28 mouse cellular contexts compared by ENCODE assay signal in genomic region chr3:130094125-130094704, GRCm38 (mm10). TPM values are rescaled to one million over a fixed set of nuclear protein-coding genes. Genes with fewer than 3 reads are reported as not detected.
DNase-seq lines count a peak whose midpoint lies in the region; ATAC-seq and TF ChIP-seq lines count a peak whose summit lies in the region.
"Had no signal": no experiment of that assay in that cellular context is flagged by ENCODE, and none has a peak within 500 bp of the region (broad histone marks: within the 10 kb centered on the region; RNA-seq: fewer than 3 reads in every experiment).

No protein-coding gene starts in this region.

- no peak for TF ChIP-seq POLR2A in heart, adult 2 months (IDR thresholded peaks at IDR 0.05; ENCODE audit: insufficient read depth, low read depth, low read length)

- 61% methylated on average over 5 of the region's 5 CpGs for WGBS in heart, embryonic 10.5 days
- WGBS in heart, adult 2 months, result 69% methylated on average over 5 of the region's 5 CpGs
- 34% methylated on average over 5 of the region's 5 CpGs for WGBS in hindbrain, embryonic 13.5 days
- 54% methylated on average over 5 of the region's 5 CpGs for WGBS in hindbrain, embryonic 10.5 days
- 36% methylated on average over 5 of the region's 5 CpGs for WGBS in neural tube, embryonic 13.5 days
- 39% methylated on average over 5 of the region's 5 CpGs for WGBS in neural tube, embryonic 15.5 days
- WGBS in neural tube, embryonic 14.5 days, result 42% methylated on average over 5 of the region's 5 CpGs

- TF ChIP-seq EP300 in heart, adult 2 months (IDR thresholded peaks at IDR 0.05; ENCODE audit: insufficient read depth, low read depth, low read length), result no peak

- intact Hi-C loops in heart, adult 2 months (cut with DNase I), result no loop called here

- H3K27me3 ChIP-seq in heart, embryonic 10.5 days (ENCODE audit: insufficient read depth, poor library complexity, severe bottlenecking), result no peaks in the 10 kb centered on the region
- H3K27me3 ChIP-seq in heart, adult 2 months (ENCODE audit: control insufficient read depth, insufficient read depth, low read length), result no peaks in the 10 kb centered on the region
- no peaks in the 10 kb centered on the region for H3K27me3 ChIP-seq in hindbrain, embryonic 13.5 days
- H3K27me3 ChIP-seq in hindbrain, embryonic 10.5 days (ENCODE audit: insufficient read depth, poor library complexity, severe bottlenecking), result no peaks in the 10 kb centered on the region
- H3K27me3 ChIP-seq in neural tube, embryonic 13.5 days, result no peaks in the 10 kb centered on the region
- no peaks in the 10 kb centered on the region for H3K27me3 ChIP-seq in neural tube, embryonic 15.5 days (replicated peaks)
- no peaks in the 10 kb centered on the region for H3K27me3 ChIP-seq in neural tube, embryonic 14.5 days (ENCODE audit: control insufficient read depth, insufficient read depth, low read length)
- H3K27me3 ChIP-seq: forebrain, embryonic 12.5 days; forebrain, embryonic 15.5 days; heart, embryonic 15.5 days; hindbrain, embryonic 15.5 days; intestine, embryonic 15.5 days had no signal

- no peak overlapping the region for H3K4me2 ChIP-seq in hindbrain, embryonic 13.5 days
- no peak overlapping the region for H3K4me2 ChIP-seq in neural tube, embryonic 13.5 days
- H3K4me2 ChIP-seq in neural tube, embryonic 15.5 days, result no peak overlapping the region
- H3K4me2 ChIP-seq in neural tube, embryonic 14.5 days (ENCODE audit: low read depth, low read length), result no peak overlapping the region
- H3K4me2 ChIP-seq: embryonic facial prominence, embryonic 13.5 days; forebrain, embryonic 12.5 days; forebrain, embryonic 15.5 days; heart, embryonic 12.5 days; heart, embryonic 15.5 days; hindbrain, embryonic 15.5 days; intestine, embryonic 15.5 days had no signal

- no peaks in the 10 kb centered on the region for H3K79me2 ChIP-seq in heart, adult 2 months (replicated peaks; ENCODE audit: control insufficient read depth, insufficient read depth, low read length)

- H3K36me3 ChIP-seq in heart, embryonic 10.5 days, result no peaks in the 10 kb centered on the region
- H3K36me3 ChIP-seq in heart, adult 2 months (ENCODE audit: control insufficient read depth, insufficient read depth, low read length), result no peaks in the 10 kb centered on the region
- H3K36me3 ChIP-seq in hindbrain, embryonic 13.5 days, result no peaks in the 10 kb centered on the region
- H3K36me3 ChIP-seq in hindbrain, embryonic 10.5 days, result no peaks in the 10 kb centered on the region
- H3K36me3 ChIP-seq in neural tube, embryonic 13.5 days, result no peaks in the 10 kb centered on the region
- H3K36me3 ChIP-seq in neural tube, embryonic 15.5 days, result no peaks in the 10 kb centered on the region
- no peaks in the 10 kb centered on the region for H3K36me3 ChIP-seq in neural tube, embryonic 14.5 days (ENCODE audit: control insufficient read depth, insufficient read depth, low read length)
- H3K36me3 ChIP-seq: embryonic facial prominence, embryonic 13.5 days; forebrain, embryonic 12.5 days; forebrain, embryonic 15.5 days; heart, embryonic 12.5 days; heart, embryonic 15.5 days; hindbrain, embryonic 15.5 days; intestine, embryonic 15.5 days had no signal

- H3K27ac ChIP-seq in heart, embryonic 10.5 days, result no peak overlapping the region
- H3K27ac ChIP-seq in heart, adult 2 months, result no peak overlapping the region
- H3K27ac ChIP-seq in hindbrain, embryonic 13.5 days, result 0 out of 2 replicates have a peak overlapping the region, but pooled peaks have one; percentile 24
- H3K27ac ChIP-seq in hindbrain, embryonic 10.5 days, result no peak overlapping the region
- H3K27ac ChIP-seq in neural tube, embryonic 13.5 days (replicated peaks), result 0 out of 2 replicates have a peak overlapping the region, but pooled peaks have one; percentile 6
- H3K27ac ChIP-seq in neural tube, embryonic 15.5 days (replicated peaks), result no peak overlapping the region
- peak overlapping the region; percentile 10; the same call in 1 of the 2 replicates for H3K27ac ChIP-seq in neural tube, embryonic 14.5 days (ENCODE audit: low read depth, low read length)
- H3K27ac ChIP-seq: embryonic facial prominence, embryonic 13.5 days; forebrain, embryonic 12.5 days; forebrain, embryonic 15.5 days; heart, embryonic 15.5 days; hindbrain, embryonic 15.5 days; intestine, embryonic 15.5 days had no signal

- no peaks in the 10 kb centered on the region for H3K4me1 ChIP-seq in heart, embryonic 10.5 days
- H3K4me1 ChIP-seq in heart, adult 2 months (ENCODE audit: control insufficient read depth, insufficient read depth, low read length), result no peaks in the 10 kb centered on the region
- no peaks in the 10 kb centered on the region for H3K4me1 ChIP-seq in hindbrain, embryonic 13.5 days (replicated peaks)
- no peaks in the 10 kb centered on the region for H3K4me1 ChIP-seq in hindbrain, embryonic 10.5 days (replicated peaks)
- no peaks in the 10 kb centered on the region for H3K4me1 ChIP-seq in neural tube, embryonic 13.5 days (replicated peaks)
- no peaks in the 10 kb centered on the region for H3K4me1 ChIP-seq in neural tube, embryonic 15.5 days
- H3K4me1 ChIP-seq in neural tube, embryonic 14.5 days (ENCODE audit: control insufficient read depth, insufficient read depth, low read length), result no peaks in the 10 kb centered on the region
- H3K4me1 ChIP-seq: embryonic facial prominence, embryonic 13.5 days; forebrain, embryonic 12.5 days; forebrain, embryonic 15.5 days; heart, embryonic 12.5 days; heart, embryonic 15.5 days; hindbrain, embryonic 15.5 days; intestine, embryonic 15.5 days had no signal

- TF ChIP-seq CTCF in heart, adult 2 months (IDR thresholded peaks at IDR 0.05), result no peak

- ATAC-seq in hindbrain, embryonic 13.5 days (ENCODE audit: low FRiP score), result 0 out of 2 replicates have a peak, but pooled peaks have one; percentile 36
- ATAC-seq in neural tube, embryonic 13.5 days (ENCODE audit: low read depth), result peak; percentile 57
- no peak for ATAC-seq in neural tube, embryonic 15.5 days (ENCODE audit: low FRiP score)
- ATAC-seq in neural tube, embryonic 14.5 days (ENCODE audit: low read depth), result peak; percentile 62
- ATAC-seq: activated CD4-positive, CD25-positive, alpha-beta regulatory T cell, adult 4 months; intestine, embryonic 15.5 days had no signal

- H3K4me3 ChIP-seq in heart, embryonic 10.5 days, result no peak overlapping the region
- H3K4me3 ChIP-seq in heart, adult 2 months, result no peak overlapping the region
- H3K4me3 ChIP-seq in hindbrain, embryonic 13.5 days, result no peak overlapping the region
- H3K4me3 ChIP-seq in hindbrain, embryonic 10.5 days, result no peak overlapping the region
- H3K4me3 ChIP-seq in neural tube, embryonic 13.5 days, result no peak overlapping the region
- no peak overlapping the region for H3K4me3 ChIP-seq in neural tube, embryonic 15.5 days (replicated peaks)
- H3K4me3 ChIP-seq in neural tube, embryonic 14.5 days (ENCODE audit: low read depth, low read length), result no peak overlapping the region
- H3K4me3 ChIP-seq: embryonic facial prominence, embryonic 13.5 days; erythroblast, embryonic 14.5 days; forebrain, embryonic 12.5 days; forebrain, embryonic 15.5 days; heart, embryonic 12.5 days; heart, embryonic 15.5 days; hindbrain, embryonic 15.5 days; intestine, embryonic 15.5 days had no signal

- peak; percentile 28 for DNase-seq in heart, embryonic 10.5 days (ENCODE audit: low spot score)
- no peak for DNase-seq in heart, adult 2 months
- DNase-seq in hindbrain, embryonic 10.5 days (ENCODE audit: low spot score), result no peak
- DNase-seq in urinary bladder, adult 18-20 months (ENCODE audit: low spot score in 2 of 2), result no peak
- DNase-seq: adrenal gland, adult 8-10 months; adrenal gland, postnatal 25 days; cerebellum, adult 18-20 months; cerebellum, adult 9-10 months; cerebellum, postnatal 14 days; gastrocnemius, postnatal 10 days; gastrocnemius, postnatal 36 days; heart, postnatal 10 days; heart, postnatal 36 days; kidney, adult 11 months had no signal

- H3K9ac ChIP-seq in heart, adult 2 months (ENCODE audit: low read depth, low read length), result no peak overlapping the region
- no peak overlapping the region for H3K9ac ChIP-seq in hindbrain, embryonic 13.5 days
- no peak overlapping the region for H3K9ac ChIP-seq in neural tube, embryonic 13.5 days
- H3K9ac ChIP-seq in neural tube, embryonic 15.5 days (replicated peaks), result no peak overlapping the region
- no peak overlapping the region for H3K9ac ChIP-seq in neural tube, embryonic 14.5 days (replicated peaks; ENCODE audit: low read depth, low read length)
- H3K9ac ChIP-seq: embryonic facial prominence, embryonic 13.5 days; forebrain, embryonic 12.5 days; forebrain, embryonic 15.5 days; heart, embryonic 12.5 days; heart, embryonic 15.5 days; hindbrain, embryonic 15.5 days; intestine, embryonic 15.5 days had no signal

- no peaks in the 10 kb centered on the region for H3K9me3 ChIP-seq in heart, embryonic 10.5 days
- no peaks in the 10 kb centered on the region for H3K9me3 ChIP-seq in hindbrain, embryonic 13.5 days
- H3K9me3 ChIP-seq in hindbrain, embryonic 10.5 days, result no peaks in the 10 kb centered on the region
- no peaks in the 10 kb centered on the region for H3K9me3 ChIP-seq in neural tube, embryonic 13.5 days
- no peaks in the 10 kb centered on the region for H3K9me3 ChIP-seq in neural tube, embryonic 15.5 days (replicated peaks)
- H3K9me3 ChIP-seq in neural tube, embryonic 14.5 days (ENCODE audit: control insufficient read depth, low read length), result no peaks in the 10 kb centered on the region
- H3K9me3 ChIP-seq: embryonic facial prominence, embryonic 13.5 days; forebrain, embryonic 12.5 days; forebrain, embryonic 15.5 days; heart, embryonic 12.5 days; heart, embryonic 15.5 days; hindbrain, embryonic 15.5 days; intestine, embryonic 15.5 days had no signal

RNA-seq across cellular contexts. Expression of gene Sec24b, which starts 32.9 kb away (rescaled TPM):
- polyA plus RNA-seq in heart, embryonic 10.5 days (2016; fragmentation: Nextera tagmentation; extraction: Ambion mirVana), result 33.6 and 34.9 TPM in 2 replicates
- total RNA-seq in heart, adult 2 months (2021), result 10 to 100 TPM; 30.8 to 33.2 TPM
- 29.8 and 36.2 TPM in 2 replicates for polyA plus RNA-seq in heart, adult 2 months (2012; rRNA removed)
- 28.6 and 30.2 TPM in 2 replicates for polyA plus RNA-seq in hindbrain, embryonic 13.5 days (2015; fragmentation: Nextera tagmentation; extraction: Ambion mirVana)
- polyA plus RNA-seq in hindbrain, embryonic 10.5 days (2016; fragmentation: Nextera tagmentation; extraction: Ambion mirVana), result 34.7 and 38.3 TPM in 2 replicates
- 31.4 and 34.1 TPM in 2 replicates for polyA plus RNA-seq in neural tube, embryonic 13.5 days (2015; fragmentation: Nextera tagmentation; extraction: Ambion mirVana)
- polyA plus RNA-seq in neural tube, embryonic 15.5 days (2015; fragmentation: Nextera tagmentation; extraction: Ambion mirVana), result 30.4 and 32.8 TPM in 2 replicates
- 36.5 and 38.9 TPM in 2 replicates for polyA plus RNA-seq in neural tube, embryonic 14.5 days (2014; fragmentation: Nextera tagmentation; extraction: Ambion mirVana)

RNA-seq across cellular contexts. Expression of gene Col25a1, which starts 37.1 kb away (rescaled TPM):
- 1.4 and 3.9 TPM in 2 replicates for polyA plus RNA-seq in heart, embryonic 10.5 days (2016; fragmentation: Nextera tagmentation; extraction: Ambion mirVana)
- total RNA-seq in heart, adult 2 months (2021), result under 1 TPM; 0.21 to 0.39 TPM
- 0.10 and 0.15 TPM in 2 replicates for polyA plus RNA-seq in heart, adult 2 months (2012; rRNA removed)
- 3.4 and 3.6 TPM in 2 replicates for polyA plus RNA-seq in hindbrain, embryonic 13.5 days (2015; fragmentation: Nextera tagmentation; extraction: Ambion mirVana)
- polyA plus RNA-seq in hindbrain, embryonic 10.5 days (2016; fragmentation: Nextera tagmentation; extraction: Ambion mirVana), result 3.6 and 5.2 TPM in 2 replicates
- 3.1 and 4.5 TPM in 2 replicates for polyA plus RNA-seq in neural tube, embryonic 13.5 days (2015; fragmentation: Nextera tagmentation; extraction: Ambion mirVana)
- polyA plus RNA-seq in neural tube, embryonic 15.5 days (2015; fragmentation: Nextera tagmentation; extraction: Ambion mirVana), result 5.2 and 6.9 TPM in 2 replicates
- 9.3 and 10.5 TPM in 2 replicates for polyA plus RNA-seq in neural tube, embryonic 14.5 days (2014; fragmentation: Nextera tagmentation; extraction: Ambion mirVana)
- total RNA-seq: granulocyte monocyte progenitor cell, adult 5-6 weeks had no signal

Comparison
In these comparisons a context has a peak if more than half of its experiments do, and no peak if none do; other contexts are left out.
1. H3K27ac ChIP-seq: peak in hindbrain, embryonic 13.5 days (single experiment), neural tube, embryonic 13.5 days (single experiment) and neural tube, embryonic 14.5 days (single experiment); none in heart, embryonic 10.5 days (single experiment), heart, adult 2 months (single experiment), hindbrain, embryonic 10.5 days (single experiment) and neural tube, embryonic 15.5 days (single experiment).